Mouse (Mus musculus) intestine, embryonic 16.5 days (tissue): ENCODE measurements around the gene Kcnc4. TPM values are rescaled to one million over a fixed set of nuclear protein-coding genes. Genes with fewer than 3 reads are reported as not detected.

ENCODE experiments used
- ATAC-seq: fragments of 200-750 bp; cut with Nextera tagmentation; 2 replicates; pipeline ENCODE4 v1.8.0; 2017; ENCODE audit warnings: moderate TSS enrichment, moderate library complexity
- H3K27ac ChIP-seq: fragments of 300-500 bp; sonication (generic); 2 replicates; pipeline ENCODE4 v1.5.1; 2014; ENCODE audit warnings: mild to moderate bottlenecking, low read length
- H3K27me3 ChIP-seq: fragments of 300-500 bp; sonication (generic); replicated peaks from 2 replicates; pipeline ENCODE4 v1.6.1; 2014; ENCODE audit warnings: low read length, control low read depth, mixed read lengths; ENCODE audit not compliant: control insufficient read depth, insufficient read depth
- H3K36me3 ChIP-seq: fragments of 300-500 bp; sonication (generic); 2 replicates; pipeline ENCODE4 v1.6.1; 2014; ENCODE audit warnings: low read length, control low read depth; ENCODE audit not compliant: control insufficient read depth, insufficient read depth
- H3K4me1 ChIP-seq: fragments of 300-500 bp; sonication (generic); 2 replicates; pipeline ENCODE4 v1.6.1; 2014; ENCODE audit warnings: low read length, control low read depth, mixed read lengths; ENCODE audit not compliant: control insufficient read depth, insufficient read depth
- H3K4me2 ChIP-seq: fragments of 300-500 bp; sonication (generic); 2 replicates; pipeline ENCODE4 v1.6.1; 2014; ENCODE audit warnings: low read depth, low read length, control low read depth
- H3K4me3 ChIP-seq: fragments of 300-500 bp; sonication (generic); 2 replicates; pipeline ENCODE4 v1.5.1; 2014; ENCODE audit warnings: mild to moderate bottlenecking, low read length
- H3K9ac ChIP-seq: fragments of 300-500 bp; sonication (generic); 2 replicates; pipeline ENCODE4 v1.6.1; 2014; ENCODE audit warnings: low read depth, low read length
- H3K9me3 ChIP-seq: fragments of 300-500 bp; sonication (generic); 2 replicates; pipeline ENCODE4 v1.6.1; 2016; ENCODE audit warnings: low read length, control low read depth; ENCODE audit not compliant: control insufficient read depth
- WGBS: fragments of 180-500 bp; shearing (Covaris S2); extraction: QIAGEN DNeasy Blood & Tissue Kit; methylation state at CpG from one replicate; pipeline ENCODE4 v1.1.7; 2014; 5-methylcytosine and 5-hydroxymethylcytosine counted together
- polyA plus RNA-seq: library from polyadenylated mRNA; unstranded; fragments of >200 nt; fragmentation: Nextera tagmentation; extraction: Ambion mirVana; gene quantifications from 2 replicates; pipeline ENCODE4 v1.2.1, GENCODE M21; 2015

Kcnc4 gene
- polyA plus RNA-seq: 0.05 TPM in 1 of 2 replicates, not detected in the other

DNA sequence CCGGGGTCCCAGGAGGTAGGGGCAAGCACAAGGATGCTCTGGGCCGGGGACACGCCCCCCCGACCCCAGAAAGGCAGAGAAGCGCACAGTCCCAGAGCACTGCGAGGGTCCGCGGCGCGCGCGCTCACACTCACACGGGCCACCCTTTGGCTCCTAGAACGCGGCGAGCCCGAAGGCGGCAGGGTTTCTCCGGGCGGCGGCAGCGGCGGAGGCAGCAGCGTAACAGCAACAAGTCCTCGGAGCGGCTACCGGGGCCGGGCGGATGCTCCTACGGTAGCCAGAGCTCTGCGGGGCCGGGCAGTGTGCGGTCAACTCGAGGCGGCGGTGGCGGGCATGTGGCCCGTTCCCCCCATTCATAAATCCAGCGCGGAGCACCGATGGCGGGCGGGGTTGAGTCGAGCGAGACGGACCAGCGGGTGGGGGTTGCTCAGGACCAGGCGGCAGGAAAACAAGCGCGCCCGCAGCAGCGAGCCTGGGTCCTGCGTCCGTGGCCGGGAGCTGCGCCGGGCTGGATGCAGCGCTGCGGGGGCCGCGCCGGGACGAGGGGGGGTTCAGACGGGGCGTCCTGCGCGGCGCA lies at the start of gene Kcnc4:
TSS of gene Kcnc4 (minus strand) at position 357 of the 577 bp plus-strand sequence.
- Histone ChIP-seq H3K36me3 (no peaks in the 10 kb centered on the region), H3K9ac (peak within 1 kb of the TSS; percentile 33; the same call in 1 of the 2 replicates), H3K4me1 (peaks cover 19% of the 10 kb centered on the region), H3K27ac (no peak within 1 kb of the TSS), H3K27me3 (peaks cover 79% of the 10 kb centered on the region), H3K4me2 (peak within 1 kb of the TSS; percentile 88), H3K4me3 (peak within 1 kb of the TSS; percentile 53), H3K9me3 (no peaks in the 10 kb centered on the region)
- ATAC-seq: peak; percentile 36
- WGBS: under 1% methylated on average over 54 of the region's 68 CpGs

DNA sequence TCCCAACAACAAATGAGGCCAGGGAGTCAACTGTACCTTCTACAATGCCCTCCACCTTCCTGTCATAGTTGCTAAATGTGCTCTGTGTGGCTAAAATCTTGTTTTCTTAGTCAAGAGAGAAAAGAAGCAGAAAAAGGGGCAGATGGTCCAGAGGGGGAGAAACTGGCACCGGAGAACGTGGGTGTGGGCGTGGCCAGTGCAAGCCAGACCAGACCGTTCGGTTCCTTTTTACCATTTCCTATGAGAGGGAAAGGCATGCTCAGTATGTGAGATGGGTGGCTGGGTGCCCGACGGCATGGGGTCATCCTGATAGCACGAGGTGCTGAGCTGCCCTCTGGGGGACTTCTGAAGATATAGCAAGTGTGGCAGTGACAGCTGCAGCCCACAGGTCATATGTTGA lies 49.3 kb upstream of the Kcnc4 start:
- H3K4me3 ChIP-seq: no peak overlapping the region
- H3K4me1 ChIP-seq: no peaks in the 10 kb centered on the region
- H3K36me3 ChIP-seq: no peaks in the 10 kb centered on the region
- no peak overlapping the region for H3K9ac ChIP-seq
- no peaks in the 10 kb centered on the region for H3K27me3 ChIP-seq
- no peak overlapping the region for H3K27ac ChIP-seq
- no peak for ATAC-seq
- 68% methylated on average over 8 of the region's 8 CpGs for WGBS
- no peak overlapping the region for H3K4me2 ChIP-seq
- H3K9me3 ChIP-seq: no peaks in the 10 kb centered on the region

DNA sequence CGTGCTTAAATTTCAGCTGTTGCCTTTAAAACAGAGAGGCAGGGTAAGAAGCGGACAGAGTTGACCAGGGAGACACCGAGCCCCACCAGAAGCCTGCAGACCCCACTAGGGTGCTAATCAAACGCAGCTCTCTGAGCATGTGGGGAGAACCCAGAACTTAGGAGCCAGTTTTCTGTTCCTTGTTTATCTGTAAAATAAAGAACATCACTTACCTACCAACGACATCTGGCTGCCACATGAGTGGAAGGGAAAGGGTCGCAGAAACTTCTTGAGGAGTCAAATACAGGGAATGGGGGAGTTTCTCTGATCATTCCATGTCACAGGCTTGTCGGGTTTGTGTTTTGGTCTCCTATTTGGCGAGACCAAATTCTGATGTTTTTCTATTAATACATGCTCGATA lies 48.6 kb upstream of the Kcnc4 start:
- Histone ChIP-seq H3K27me3 (no peaks in the 10 kb centered on the region), H3K27ac (no peak overlapping the region), H3K9me3 (no peaks in the 10 kb centered on the region), H3K9ac (no peak overlapping the region), H3K4me1 (no peaks in the 10 kb centered on the region), H3K36me3 (no peaks in the 10 kb centered on the region), H3K4me3 (no peak overlapping the region), H3K4me2 (no peak overlapping the region)
- WGBS: 76% methylated on average over 9 of the region's 9 CpGs
- no peak for ATAC-seq

DNA sequence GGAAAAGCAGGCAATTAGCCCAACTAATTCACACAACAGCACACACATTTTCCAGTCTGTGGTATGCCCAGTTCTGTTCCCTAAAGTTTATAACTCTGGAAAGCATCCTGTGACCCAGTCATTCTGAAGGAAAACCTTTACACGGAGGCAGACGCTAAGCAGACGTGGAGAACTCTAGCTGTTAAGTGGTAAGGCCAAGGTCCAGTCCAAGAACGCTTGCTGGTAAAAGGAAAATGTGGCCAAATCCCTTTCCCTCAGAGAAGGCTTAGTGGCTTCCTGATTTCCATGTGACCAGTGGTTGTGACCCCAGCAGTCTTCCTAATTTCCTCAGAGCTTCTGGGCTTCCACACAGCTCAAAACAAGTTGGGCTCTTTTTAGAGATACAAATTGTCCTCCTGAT lies 47.2 kb upstream of the Kcnc4 start:
- H3K4me2 ChIP-seq: no peak overlapping the region
- H3K27ac ChIP-seq: no peak overlapping the region

DNA sequence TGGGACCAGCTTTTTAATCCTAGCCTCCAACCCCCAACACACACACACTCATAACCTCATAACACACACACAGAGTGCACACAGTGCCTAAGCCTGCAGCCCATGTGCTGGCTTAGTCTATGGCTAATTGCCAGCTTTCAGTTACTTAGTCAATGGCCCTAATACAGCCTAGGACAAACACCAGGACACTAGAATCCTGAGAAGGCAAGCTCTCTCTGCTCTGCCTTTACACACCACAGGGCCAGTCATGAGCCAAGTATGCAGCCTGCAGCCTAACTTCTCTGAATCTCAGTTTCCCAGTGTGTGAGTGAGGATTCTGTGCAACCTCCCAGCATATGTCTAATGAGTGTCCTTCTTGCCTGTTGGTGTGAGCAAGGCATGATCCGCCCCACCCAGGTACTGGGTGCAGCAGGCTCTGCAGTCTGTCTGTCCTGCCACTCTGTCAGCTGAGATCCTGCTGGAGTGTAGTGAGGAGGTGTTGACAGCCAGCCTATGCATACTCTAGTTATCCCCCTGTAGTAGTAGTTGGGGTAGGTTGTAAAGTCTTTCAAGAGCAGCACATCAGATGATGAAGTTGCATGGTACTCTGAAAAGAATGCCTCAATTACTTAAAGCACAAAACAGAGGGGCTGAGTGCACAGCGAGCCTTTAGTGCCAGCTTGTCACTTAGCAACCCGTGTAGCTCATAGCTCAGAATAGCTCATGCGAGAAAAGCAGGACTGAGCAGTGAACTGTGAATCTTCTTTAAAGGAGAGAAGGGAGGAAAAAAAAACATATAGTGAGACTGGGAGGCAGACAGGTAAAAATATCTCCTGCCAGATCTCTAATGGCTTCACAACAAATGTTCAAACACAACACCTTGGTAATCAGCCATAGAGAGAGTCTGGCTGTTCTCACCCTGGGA lies 46.4 kb upstream of the Kcnc4 start:
- Histone ChIP-seq H3K4me2 (no peak overlapping the region), H3K4me1 (no peaks in the 10 kb centered on the region), H3K9me3 (no peaks in the 10 kb centered on the region), H3K9ac (no peak overlapping the region), H3K4me3 (no peak overlapping the region), H3K27me3 (no peaks in the 10 kb centered on the region), H3K36me3 (no peaks in the 10 kb centered on the region), H3K27ac (no peak overlapping the region)
- WGBS: 56% methylated on average over 4 of the region's 4 CpGs
- no peak for ATAC-seq

More for the DNA sequence above, 47.2 kb upstream of the Kcnc4 start:
- Histone ChIP-seq H3K9me3 (no peaks in the 10 kb centered on the region), H3K9ac (no peak overlapping the region), H3K4me1 (no peaks in the 10 kb centered on the region), H3K36me3 (no peaks in the 10 kb centered on the region), H3K27me3 (no peaks in the 10 kb centered on the region), H3K4me3 (no peak overlapping the region)
- WGBS: 49% methylated on average over 4 of the region's 4 CpGs
- ATAC-seq: no peak

DNA sequence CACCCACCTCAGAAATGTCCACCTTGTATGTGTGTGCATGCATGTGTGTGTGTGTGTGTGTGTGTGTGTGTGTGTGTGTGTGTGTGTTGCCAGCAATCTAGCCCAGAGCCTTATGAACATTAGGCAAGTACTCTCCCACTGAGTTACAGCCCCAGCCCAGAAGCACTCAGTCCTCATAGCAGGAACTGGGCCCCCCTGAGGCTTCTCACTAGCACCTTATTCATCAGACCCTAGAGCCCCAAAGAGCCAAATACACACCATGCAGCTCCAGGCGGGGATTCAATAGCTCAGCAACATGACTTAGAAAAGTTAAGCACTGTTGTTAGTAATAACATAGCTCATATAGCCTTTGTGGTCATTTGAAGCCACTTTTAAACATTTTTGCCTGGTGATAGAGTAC lies 45.2 kb upstream of the Kcnc4 start:
- WGBS: 62% methylated on average over 1 of the region's 1 CpGs
- 0 out of 2 replicates have a peak, but pooled peaks cover 5% of the 10 kb centered on the region for H3K9me3 ChIP-seq
- no peak for ATAC-seq

DNA sequence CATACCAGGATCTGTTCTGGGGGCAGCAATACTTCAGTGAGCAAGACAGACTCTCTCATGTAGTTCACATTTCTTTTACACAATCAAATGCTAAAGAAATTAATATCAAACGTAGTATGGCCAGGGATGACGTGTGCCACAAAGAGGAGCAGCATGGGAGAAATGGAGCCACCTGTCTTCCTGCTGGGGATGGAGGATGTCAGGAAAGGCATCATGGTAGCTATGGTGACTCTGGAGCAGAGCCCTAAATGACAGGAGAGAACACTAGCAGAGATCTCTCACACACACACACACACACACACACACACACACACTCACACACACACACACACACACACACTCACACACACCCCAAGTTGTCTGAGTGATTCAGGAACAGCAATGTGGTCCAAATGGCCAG lies 44.4 kb upstream of the Kcnc4 start:
- Histone ChIP-seq H3K4me2 (no peak overlapping the region), H3K27ac (no peak overlapping the region), H3K9ac (no peak overlapping the region), H3K9me3 (0 out of 2 replicates have a peak, but pooled peaks cover 5% of the 10 kb centered on the region), H3K4me3 (no peak overlapping the region), H3K36me3 (0 out of 2 replicates have a peak, but pooled peaks cover 3% of the 10 kb centered on the region), H3K4me1 (no peaks in the 10 kb centered on the region), H3K27me3 (no peaks in the 10 kb centered on the region)
- WGBS: 76% methylated on average over 2 of the region's 2 CpGs
- ATAC-seq: no peak

More for the DNA sequence above, 45.2 kb upstream of the Kcnc4 start:
- H3K4me1 ChIP-seq: no peaks in the 10 kb centered on the region
- H3K4me3 ChIP-seq: no peak overlapping the region
- H3K27ac ChIP-seq: no peak overlapping the region
- no peaks in the 10 kb centered on the region for H3K27me3 ChIP-seq
- H3K4me2 ChIP-seq: no peak overlapping the region
- H3K36me3 ChIP-seq: 0 out of 2 replicates have a peak, but pooled peaks cover 3% of the 10 kb centered on the region
- H3K9ac ChIP-seq: no peak overlapping the region

DNA sequence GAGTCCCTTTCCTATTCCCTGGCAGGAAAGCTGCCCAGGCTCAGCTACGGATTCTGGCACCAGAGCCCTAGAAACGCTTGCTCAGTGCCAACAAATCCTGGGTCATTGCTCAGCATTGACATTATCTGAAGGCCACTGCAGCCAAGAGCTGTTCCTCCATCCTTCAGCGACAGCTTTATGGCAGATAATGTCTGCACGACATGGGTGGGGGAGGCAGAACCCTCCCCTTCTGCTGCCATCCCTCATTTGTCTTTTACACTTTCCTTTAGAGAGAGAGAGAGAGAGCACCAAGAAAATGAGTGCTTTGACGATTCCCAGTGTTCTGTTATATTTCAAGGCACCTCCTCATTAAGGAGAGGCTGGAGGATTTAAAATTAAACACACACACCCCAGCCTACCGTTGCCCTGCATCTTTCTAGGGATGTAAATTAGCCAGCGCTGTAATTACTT lies 42.4 kb upstream of the Kcnc4 start:
- H3K4me2 ChIP-seq: no peak overlapping the region
- no peak overlapping the region for H3K4me3 ChIP-seq
- H3K27me3 ChIP-seq: no peaks in the 10 kb centered on the region
- no peak overlapping the region for H3K9ac ChIP-seq
- WGBS: 31% methylated on average over 7 of the region's 7 CpGs
- no peaks in the 10 kb centered on the region for H3K4me1 ChIP-seq
- 0 out of 2 replicates have a peak, but pooled peaks cover 5% of the 10 kb centered on the region for H3K9me3 ChIP-seq
- ATAC-seq: no peak
- H3K36me3 ChIP-seq: 0 out of 2 replicates have a peak, but pooled peaks cover 3% of the 10 kb centered on the region
- no peak overlapping the region for H3K27ac ChIP-seq

DNA sequence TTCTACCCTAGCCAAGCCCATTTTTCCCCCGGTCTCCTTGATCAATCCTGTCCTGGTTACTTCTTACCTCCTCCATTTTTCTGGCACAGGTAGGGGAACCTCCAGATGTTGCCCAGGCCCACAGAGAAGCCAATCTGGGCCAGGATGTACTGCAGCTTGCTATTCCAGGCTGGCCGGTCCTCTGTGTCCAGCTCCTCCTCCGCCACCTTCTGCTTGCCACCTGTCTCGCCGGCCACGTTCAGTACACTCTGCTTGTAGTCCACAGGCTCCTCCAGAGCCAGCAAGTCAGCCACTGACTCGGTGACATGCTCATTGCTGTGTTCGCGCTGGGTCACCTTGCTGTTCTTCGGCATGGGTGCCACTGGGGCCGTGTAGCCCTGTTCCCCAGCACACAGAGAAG lies 40.9 kb upstream of the Kcnc4 start:
- Histone ChIP-seq H3K4me1 (no peaks in the 10 kb centered on the region), H3K9ac (no peak overlapping the region), H3K9me3 (0 out of 2 replicates have a peak, but pooled peaks cover 5% of the 10 kb centered on the region), H3K4me3 (no peak overlapping the region), H3K4me2 (no peak overlapping the region), H3K27me3 (no peaks in the 10 kb centered on the region), H3K27ac (no peak overlapping the region), H3K36me3 (0 out of 2 replicates have a peak, but pooled peaks cover 3% of the 10 kb centered on the region)
- ATAC-seq: no peak
- 90% methylated on average over 11 of the region's 11 CpGs for WGBS
